Mouse (Mus musculus) limb, embryonic 15.5 days (tissue): ENCODE measurements around the gene Cdk5. TPM values are rescaled to one million over a fixed set of nuclear protein-coding genes. Genes with fewer than 3 reads are reported as not detected.

Experiments
- ATAC-seq: fragments of 200-750 bp; cut with Nextera tagmentation; 2 replicates; pipeline ENCODE4 v1.8.0; 2017; ENCODE audit warnings: low read depth, moderate TSS enrichment; ENCODE audit not compliant: insufficient number of reproducible peaks, low FRiP score, low TSS enrichment
- H3K27ac ChIP-seq: fragments of 300-500 bp; sonication (generic); 2 replicates; pipeline ENCODE4 v1.5.1; 2015; ENCODE audit warnings: moderate library complexity, mild to moderate bottlenecking, inconsistent platforms
- H3K27me3 ChIP-seq: fragments of 300-500 bp; sonication (generic); 2 replicates; pipeline ENCODE4 v1.6.1; 2015; ENCODE audit warnings: inconsistent platforms
- H3K36me3 ChIP-seq: fragments of 300-500 bp; sonication (generic); 2 replicates; pipeline ENCODE4 v1.6.1; 2015; ENCODE audit warnings: inconsistent platforms
- H3K4me1 ChIP-seq: fragments of 300-500 bp; sonication (generic); 2 replicates; pipeline ENCODE4 v1.6.1; 2015; ENCODE audit warnings: inconsistent platforms
- H3K4me2 ChIP-seq: fragments of 300-500 bp; sonication (generic); 2 replicates; pipeline ENCODE4 v1.6.1; 2015; ENCODE audit warnings: mild to moderate bottlenecking, inconsistent platforms
- H3K4me3 ChIP-seq: fragments of 300-500 bp; sonication (generic); 2 replicates; pipeline ENCODE4 v1.5.1; 2015; ENCODE audit warnings: mild to moderate bottlenecking, inconsistent platforms
- H3K9ac ChIP-seq: fragments of 300-500 bp; sonication (generic); 2 replicates; pipeline ENCODE4 v1.6.1; 2015; ENCODE audit warnings: inconsistent platforms
- H3K9me3 ChIP-seq: fragments of 300-500 bp; sonication (generic); 2 replicates; pipeline ENCODE4 v1.6.1; 2016; ENCODE audit warnings: inconsistent platforms
- WGBS: fragments of 180-500 bp; shearing (Covaris S2); methylation state at CpG from one replicate; pipeline ENCODE4 v1.1.7; 2015; 5-methylcytosine and 5-hydroxymethylcytosine counted together
- polyA plus RNA-seq: library from polyadenylated mRNA; unstranded; fragments of >200 nt; fragmentation: Nextera tagmentation; extraction: Ambion mirVana; gene quantifications from 2 replicates; pipeline ENCODE4 v1.2.1, GENCODE M21; 2015

Cdk5 gene
- 48.6 and 54.9 TPM in 2 replicates for polyA plus RNA-seq

DNA sequence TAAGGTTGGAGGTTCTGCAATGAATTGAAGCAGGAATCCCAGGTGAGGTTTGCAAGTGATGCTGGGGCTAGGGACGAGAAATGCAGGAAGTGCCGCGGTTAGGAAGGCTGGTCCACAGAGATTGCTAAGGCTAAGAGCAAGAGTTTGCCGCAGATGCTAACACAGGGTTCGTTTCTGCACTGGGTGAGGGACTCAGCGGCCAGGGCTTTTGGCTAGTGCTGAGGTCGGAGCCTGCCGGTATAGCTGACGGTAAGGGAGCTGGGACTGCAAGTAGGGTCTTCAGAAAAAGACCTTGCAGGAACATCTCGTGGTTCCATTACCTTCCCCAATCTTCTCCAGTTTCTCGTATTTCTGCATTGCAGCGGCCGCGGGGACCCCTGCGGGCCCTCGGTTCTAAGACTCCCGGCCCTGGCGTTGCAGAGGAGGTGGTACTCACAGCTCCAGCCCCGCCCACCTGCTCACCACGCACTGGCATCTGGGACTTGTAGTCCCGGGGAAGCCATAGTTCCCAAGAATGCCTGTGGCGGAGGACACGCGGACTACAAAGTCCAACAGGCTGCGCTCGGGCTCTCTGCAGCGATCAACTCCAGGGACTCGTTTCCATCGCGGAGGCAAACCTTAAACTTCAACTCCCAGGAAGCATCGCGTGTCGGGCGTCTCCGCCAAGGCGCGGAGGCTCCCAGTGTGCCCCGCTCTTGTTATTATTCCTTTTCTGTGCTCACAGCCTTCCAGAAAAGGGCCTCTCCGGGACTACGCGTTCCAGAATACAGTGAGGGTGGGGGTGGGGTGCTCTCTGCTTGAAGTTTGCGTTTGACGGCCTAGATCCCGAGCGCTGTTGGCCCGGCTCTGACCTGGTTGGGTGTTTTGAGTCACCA is at the start of gene Cdk5, which contains the start of gene Slc4a2:
Cdk5 (minus strand) TSS at position 402 of the 875 bp plus-strand sequence.
Slc4a2 (plus strand) TSS at position 709 of the 875 bp plus-strand sequence.
- peak; percentile 94 for ATAC-seq
- peak within 1 kb of the TSS; percentile 78 for H3K9ac ChIP-seq
- H3K27me3 ChIP-seq: no peaks in the 10 kb centered on the region
- H3K9me3 ChIP-seq: no peaks in the 10 kb centered on the region
- peak within 1 kb of the TSS; percentile 83 for H3K4me2 ChIP-seq
- peaks cover 50% of the 10 kb centered on the region for H3K4me1 ChIP-seq
- peak within 1 kb of the TSS; percentile 65 for H3K4me3 ChIP-seq
- WGBS: under 1% methylated on average over 46 of the region's 46 CpGs
- peak within 1 kb of the TSS; percentile 94 for H3K27ac ChIP-seq
- peaks cover 27% of the 10 kb centered on the region for H3K36me3 ChIP-seq

GRCm38 (mm10) chr5:24470600-24470999 is 47.3 kb upstream of the Cdk5 start:
- Histone ChIP-seq H3K9me3 (no peaks in the 10 kb centered on the region), H3K27ac (no peak overlapping the region), H3K27me3 (peaks cover 13% of the 10 kb centered on the region; the same call in 1 of the 2 replicates), H3K9ac (no peak overlapping the region), H3K4me3 (no peak overlapping the region), H3K36me3 (0 out of 2 replicates have a peak, but pooled peaks cover 4% of the 10 kb centered on the region), H3K4me2 (no peak overlapping the region), H3K4me1 (peaks cover 52% of the 10 kb centered on the region)
- ATAC-seq: peak; percentile 30; the same call in 1 of the 2 replicates
- 10% methylated on average over 5 of the region's 5 CpGs for WGBS

DNA sequence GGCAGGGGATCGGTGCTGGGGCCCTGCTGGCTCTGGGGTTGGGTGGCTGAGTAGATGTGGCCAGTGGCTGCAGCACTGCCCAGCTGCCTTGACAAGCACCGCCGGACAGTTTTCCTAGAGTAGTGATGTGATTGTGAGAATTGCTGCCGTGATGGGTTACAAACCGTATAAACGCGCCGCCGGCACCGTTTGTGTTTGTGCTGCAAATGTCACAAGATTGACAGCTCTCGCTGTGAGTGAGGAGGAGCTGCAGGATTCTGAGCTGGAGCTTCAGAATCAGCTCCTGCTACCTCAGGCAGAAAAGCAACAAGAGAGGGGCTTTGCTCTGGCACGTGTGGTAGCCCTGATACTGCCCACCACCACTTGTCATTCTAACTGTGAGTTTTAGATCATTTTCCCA is 43.4 kb upstream of the Cdk5 start:
- 62% methylated on average over 12 of the region's 12 CpGs for WGBS
- no peaks in the 10 kb centered on the region for H3K27me3 ChIP-seq
- no peaks in the 10 kb centered on the region for H3K9me3 ChIP-seq
- H3K9ac ChIP-seq: no peak overlapping the region
- H3K4me1 ChIP-seq: peaks cover 15% of the 10 kb centered on the region
- H3K4me2 ChIP-seq: no peak overlapping the region
- ATAC-seq: no peak
- peaks cover 5% of the 10 kb centered on the region; the same call in 1 of the 2 replicates for H3K36me3 ChIP-seq
- no peak overlapping the region for H3K4me3 ChIP-seq
- no peak overlapping the region for H3K27ac ChIP-seq

- Histone ChIP-seq H3K4me2 (no peak overlapping the region), H3K27ac (0 out of 2 replicates have a peak overlapping the region, but pooled peaks have one; percentile 24), H3K4me1 (peaks cover 47% of the 10 kb centered on the region), H3K4me3 (no peak overlapping the region), H3K9me3 (no peaks in the 10 kb centered on the region), H3K36me3 (peaks cover 8% of the 10 kb centered on the region; the same call in 1 of the 2 replicates), H3K9ac (no peak overlapping the region), H3K27me3 (no peaks in the 10 kb centered on the region)
- no peak for ATAC-seq
- WGBS: 75% methylated on average over 7 of the region's 7 CpGs
These were observed 32.3 kb upstream of the Cdk5 start for GRCm38 (mm10) chr5:24455613-24456012.

DNA sequence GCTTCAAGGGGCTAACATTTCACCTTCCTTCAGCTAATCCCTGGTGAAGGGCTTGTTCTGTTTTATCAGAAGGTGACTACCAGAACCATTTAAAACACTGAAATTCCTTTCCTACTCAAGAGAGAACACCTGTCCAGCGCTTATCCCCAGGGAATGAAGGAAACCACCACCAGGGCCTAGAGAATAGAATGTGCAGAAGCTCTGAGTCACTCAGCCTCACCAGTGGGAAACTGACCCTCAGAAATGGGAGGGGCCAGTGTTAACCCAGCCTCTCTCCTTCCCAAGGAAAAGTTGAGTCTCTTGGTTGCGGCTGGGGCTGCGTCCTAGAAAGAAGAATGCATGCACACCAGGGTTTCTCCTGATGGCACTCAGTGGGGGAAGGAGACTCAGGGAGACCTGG is 31.7 kb upstream of the Cdk5 start:
- 73% methylated on average over 3 of the region's 3 CpGs for WGBS
- H3K27ac ChIP-seq: 0 out of 2 replicates have a peak overlapping the region, but pooled peaks have one; percentile 24
- no peaks in the 10 kb centered on the region for H3K27me3 ChIP-seq
- ATAC-seq: no peak
- H3K4me3 ChIP-seq: no peak overlapping the region
- no peak overlapping the region for H3K9ac ChIP-seq
- no peak overlapping the region for H3K4me2 ChIP-seq
- H3K4me1 ChIP-seq: peaks cover 47% of the 10 kb centered on the region
- no peaks in the 10 kb centered on the region for H3K9me3 ChIP-seq
- H3K36me3 ChIP-seq: peaks cover 8% of the 10 kb centered on the region; the same call in 1 of the 2 replicates

DNA sequence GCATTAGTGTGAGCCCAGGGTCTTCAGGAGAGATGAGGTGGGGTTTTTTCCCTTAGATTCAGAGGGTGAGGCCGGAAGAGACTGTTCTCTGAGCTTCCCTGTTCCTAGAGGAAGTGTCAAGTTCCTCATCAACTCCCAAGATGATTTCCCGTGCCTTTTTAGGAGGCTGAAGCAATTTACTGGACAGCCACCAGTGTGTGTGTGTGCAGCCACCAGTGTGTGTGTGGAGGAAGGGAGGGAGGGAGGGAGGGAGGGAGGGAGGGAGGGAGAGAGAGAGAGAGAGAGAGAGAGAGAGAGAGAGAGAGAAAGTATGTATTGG is 30.6 kb upstream of the Cdk5 start:
- H3K27ac ChIP-seq: no peak overlapping the region
- peaks cover 45% of the 10 kb centered on the region for H3K4me1 ChIP-seq
- no peaks in the 10 kb centered on the region for H3K9me3 ChIP-seq
- peaks cover 8% of the 10 kb centered on the region; the same call in 1 of the 2 replicates for H3K36me3 ChIP-seq
- 0 out of 2 replicates have a peak overlapping the region, but pooled peaks have one; percentile 96 for H3K9ac ChIP-seq
- WGBS: 10% methylated on average over 2 of the region's 2 CpGs
- ATAC-seq: no peak
- peak overlapping the region; percentile 81; the same call in 1 of the 2 replicates for H3K4me3 ChIP-seq
- peak overlapping the region; percentile 91 for H3K4me2 ChIP-seq
- no peaks in the 10 kb centered on the region for H3K27me3 ChIP-seq

- ATAC-seq: no peak
- Histone ChIP-seq H3K4me3 (peak overlapping the region; percentile 81), H3K4me2 (peak overlapping the region; percentile 91), H3K9me3 (no peaks in the 10 kb centered on the region), H3K36me3 (peaks cover 8% of the 10 kb centered on the region; the same call in 1 of the 2 replicates), H3K9ac (peak overlapping the region; percentile 96), H3K4me1 (peaks cover 45% of the 10 kb centered on the region), H3K27ac (peak overlapping the region; percentile 92), H3K27me3 (no peaks in the 10 kb centered on the region)
- WGBS: 4% methylated on average over 5 of the region's 5 CpGs
These were observed 30.1 kb upstream of the Cdk5 start for GRCm38 (mm10) chr5:24453283-24453984.

DNA sequence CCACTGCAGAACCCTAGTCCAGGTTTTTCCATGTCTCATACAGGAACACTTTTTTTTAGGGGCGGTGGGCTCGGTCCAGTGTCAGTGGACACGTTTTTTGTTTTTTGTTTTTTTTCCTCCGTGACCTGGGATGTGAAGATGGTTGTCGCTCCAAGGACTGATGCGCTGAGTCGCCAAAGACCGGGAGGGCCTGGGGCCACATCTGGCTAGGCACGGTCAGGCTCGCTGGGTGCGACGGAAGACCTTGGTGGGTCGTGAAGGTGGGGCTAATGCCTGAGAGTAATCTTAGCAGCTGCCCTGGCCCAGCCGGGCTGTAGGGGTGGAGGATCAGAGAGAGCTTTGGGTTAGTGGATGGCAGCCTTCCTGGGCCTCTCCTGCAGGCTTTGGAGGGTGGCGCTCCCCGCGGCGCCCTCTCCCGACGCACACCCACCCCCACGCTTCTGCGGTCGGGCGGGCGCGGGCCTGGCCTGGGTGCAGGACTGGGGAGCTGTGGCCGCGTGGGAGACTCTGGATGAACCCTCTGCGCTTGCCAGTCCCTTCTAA is 29.4 kb upstream of the Cdk5 start:
- peaks cover 49% of the 10 kb centered on the region for H3K4me1 ChIP-seq
- WGBS: under 1% methylated on average over 29 of the region's 29 CpGs

GRCm38 (mm10) chr5:24452030-24452690 is 28.8 kb upstream of the Cdk5 start, which contains the start of gene Agap3:
Gene Agap3 (plus strand): TSS chr5:24452177.
- Histone ChIP-seq H3K4me2 (peak within 1 kb of the TSS; percentile 91), H3K9me3 (no peaks in the 10 kb centered on the region), H3K4me1 (peaks cover 55% of the 10 kb centered on the region), H3K27me3 (no peaks in the 10 kb centered on the region), H3K36me3 (0 out of 2 replicates have a peak, but pooled peaks cover under 1% of the 10 kb centered on the region), H3K4me3 (peak within 1 kb of the TSS; percentile 81), H3K27ac (peak within 1 kb of the TSS; percentile 92), H3K9ac (peak within 1 kb of the TSS; percentile 96)
- WGBS: 3% methylated on average over 65 of the region's 85 CpGs
- ATAC-seq: peak; percentile 26

More for the DNA sequence above, 29.4 kb upstream of the Cdk5 start:
- H3K4me3 ChIP-seq: peak overlapping the region; percentile 81
- peak overlapping the region; percentile 92 for H3K27ac ChIP-seq
- H3K36me3 ChIP-seq: peaks cover 5% of the 10 kb centered on the region; the same call in 1 of the 2 replicates
- H3K9ac ChIP-seq: peak overlapping the region; percentile 96
- H3K27me3 ChIP-seq: no peaks in the 10 kb centered on the region
- no peak for ATAC-seq
- no peaks in the 10 kb centered on the region for H3K9me3 ChIP-seq
- H3K4me2 ChIP-seq: peak overlapping the region; percentile 91

GRCm38 (mm10) chr5:24451264-24452029 is 28.1 kb upstream of the Cdk5 start:
- Histone ChIP-seq H3K27me3 (no peaks in the 10 kb centered on the region), H3K4me2 (peak overlapping the region; percentile 91), H3K4me3 (peak overlapping the region; percentile 81), H3K4me1 (peaks cover 60% of the 10 kb centered on the region), H3K27ac (peak overlapping the region; percentile 92), H3K9ac (peak overlapping the region; percentile 96), H3K9me3 (no peaks in the 10 kb centered on the region), H3K36me3 (no peaks in the 10 kb centered on the region)
- ATAC-seq: peak; percentile 82
- 4% methylated on average over 35 of the region's 66 CpGs for WGBS
